Mouse (Mus musculus): ENCODE measurements around the gene Aco2. TPM values are rescaled to one million over a fixed set of nuclear protein-coding genes. Genes with fewer than 3 reads are reported as not detected.

Gene Aco2
- total and polyA plus RNA-seq, 2 experiments = 127 to 170 TPM

DNA sequence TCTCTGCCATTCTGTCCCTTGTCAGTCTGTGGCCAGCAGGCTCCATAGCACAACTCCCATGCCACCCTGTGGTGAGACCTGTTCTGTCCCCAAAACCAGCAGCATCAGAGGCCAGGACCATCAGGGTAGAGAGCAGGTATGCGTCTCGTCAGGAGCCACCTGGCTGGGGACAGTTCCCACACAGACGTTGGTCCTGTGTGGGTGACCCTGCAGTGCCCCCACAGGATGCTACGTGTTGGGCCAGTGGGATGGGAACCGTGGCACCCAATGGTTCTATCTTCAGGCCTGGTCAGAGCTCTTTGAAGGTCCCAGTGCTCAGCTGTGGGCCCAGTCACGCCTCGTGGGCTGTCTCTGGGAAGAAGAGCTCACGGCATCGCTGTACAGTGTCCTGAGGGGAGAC is 79.0 kb downstream of the Aco2 start:
- no peak for DNase-seq (ENCODE audit: extremely low read depth, low read depth, low spot score)
- WGBS = 90% methylated on average over 9 of the region's 9 CpGs
- no peak overlapping the region for H3K27ac ChIP-seq (replicated peaks; ENCODE audit: insufficient read depth, low read depth, low read length)
- H3K9ac ChIP-seq (ENCODE audit: low read depth, low read length) = no peak overlapping the region
- TF ChIP-seq CTCF (IDR thresholded peaks at IDR 0.05; ENCODE audit: low read depth, low read length) = no peak
- TF ChIP-seq POLR2A (IDR thresholded peaks at IDR 0.05; ENCODE audit: extremely low read depth, insufficient read depth, low read length) = no peak
- no peaks in the 10 kb centered on the region for H3K4me1 ChIP-seq (ENCODE audit: control insufficient read depth, insufficient read depth, low read length)
- H3K27me3 ChIP-seq (ENCODE audit: control insufficient read depth, insufficient read depth, low read length) = no peaks in the 10 kb centered on the region
- no peaks in the 10 kb centered on the region for H3K36me3 ChIP-seq (ENCODE audit: control insufficient read depth, insufficient read depth, low read length)
- H3K4me3 ChIP-seq (ENCODE audit: insufficient read depth, low read depth, low read length) = no peak overlapping the region
- no peaks in the 10 kb centered on the region for H3K79me2 ChIP-seq (ENCODE audit: control insufficient read depth, insufficient read depth, low read length)

DNA sequence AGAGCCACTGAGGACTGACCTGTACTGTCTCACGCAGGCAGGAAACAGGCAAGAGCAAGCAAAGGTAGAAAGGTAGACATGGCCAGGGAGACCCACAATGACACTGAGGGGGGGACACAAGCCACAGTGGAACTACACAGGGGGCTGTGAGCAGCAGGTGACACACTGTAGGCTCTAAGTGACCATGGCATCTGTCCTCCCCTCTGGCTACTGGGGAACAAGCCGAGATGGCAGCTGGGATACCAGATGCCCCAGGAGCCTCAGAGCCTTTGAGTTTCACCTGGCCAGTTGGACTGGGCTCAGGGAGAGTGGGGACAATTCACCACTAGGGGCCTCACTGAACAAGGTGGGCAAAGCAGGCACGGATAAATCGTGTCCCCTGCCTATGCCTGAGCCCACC is 80.2 kb downstream of the Aco2 start:
- H3K27ac ChIP-seq (replicated peaks; ENCODE audit: insufficient read depth, low read depth, low read length) = no peak overlapping the region
- H3K4me1 ChIP-seq (ENCODE audit: control insufficient read depth, insufficient read depth, low read length) = no peaks in the 10 kb centered on the region
- no peak for DNase-seq (ENCODE audit: extremely low read depth, low read depth, low spot score)
- no peak overlapping the region for H3K9ac ChIP-seq (ENCODE audit: low read depth, low read length)
- 91% methylated on average over 4 of the region's 4 CpGs for WGBS
- H3K27me3 ChIP-seq (ENCODE audit: control insufficient read depth, insufficient read depth, low read length) = no peaks in the 10 kb centered on the region
- no peaks in the 10 kb centered on the region for H3K79me2 ChIP-seq (ENCODE audit: control insufficient read depth, insufficient read depth, low read length)
- H3K4me3 ChIP-seq (ENCODE audit: insufficient read depth, low read depth, low read length) = no peak overlapping the region
- no peaks in the 10 kb centered on the region for H3K36me3 ChIP-seq (ENCODE audit: control insufficient read depth, insufficient read depth, low read length)
- no peak for TF ChIP-seq POLR2A (IDR thresholded peaks at IDR 0.05; ENCODE audit: extremely low read depth, insufficient read depth, low read length)

DNA sequence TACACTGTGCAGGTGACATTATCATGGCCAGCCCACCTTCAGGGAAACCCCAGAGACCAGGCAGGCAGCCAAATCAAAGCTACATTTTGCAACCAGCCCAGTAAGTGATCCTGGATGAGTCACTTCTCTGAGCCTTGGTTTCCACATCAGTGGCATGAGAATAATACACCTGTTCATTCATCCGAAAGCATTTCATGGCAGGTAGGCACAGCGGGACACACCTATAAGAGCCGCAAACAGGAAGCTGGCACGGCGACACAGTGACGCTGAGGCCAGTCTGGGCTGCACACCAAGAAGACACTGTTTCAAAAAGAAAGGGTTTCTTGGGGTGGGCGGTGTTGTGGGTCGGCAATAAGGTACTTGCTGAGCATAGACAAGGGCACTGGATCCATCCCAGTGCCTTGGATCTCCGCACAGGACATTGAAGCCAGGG is 82.1 kb downstream of the Aco2 start:
- 95% methylated on average over 9 of the region's 9 CpGs for WGBS
- no peaks in the 10 kb centered on the region for H3K36me3 ChIP-seq (ENCODE audit: control insufficient read depth, insufficient read depth, low read length)
- H3K4me1 ChIP-seq (ENCODE audit: control insufficient read depth, insufficient read depth, low read length) = no peaks in the 10 kb centered on the region
- TF ChIP-seq POLR2A (IDR thresholded peaks at IDR 0.05; ENCODE audit: extremely low read depth, insufficient read depth, low read length) (no peak), CTCF (IDR thresholded peaks at IDR 0.05; ENCODE audit: low read depth, low read length) (no peak)
- no peak for DNase-seq (ENCODE audit: extremely low read depth, low read depth, low spot score)
- no peaks in the 10 kb centered on the region for H3K27me3 ChIP-seq (ENCODE audit: control insufficient read depth, insufficient read depth, low read length)
- no peaks in the 10 kb centered on the region for H3K79me2 ChIP-seq (ENCODE audit: control insufficient read depth, insufficient read depth, low read length)
- H3K27ac ChIP-seq (replicated peaks; ENCODE audit: insufficient read depth, low read depth, low read length) = no peak overlapping the region
- H3K9ac ChIP-seq (ENCODE audit: low read depth, low read length) = no peak overlapping the region
- no peak overlapping the region for H3K4me3 ChIP-seq (ENCODE audit: insufficient read depth, low read depth, low read length)

DNA sequence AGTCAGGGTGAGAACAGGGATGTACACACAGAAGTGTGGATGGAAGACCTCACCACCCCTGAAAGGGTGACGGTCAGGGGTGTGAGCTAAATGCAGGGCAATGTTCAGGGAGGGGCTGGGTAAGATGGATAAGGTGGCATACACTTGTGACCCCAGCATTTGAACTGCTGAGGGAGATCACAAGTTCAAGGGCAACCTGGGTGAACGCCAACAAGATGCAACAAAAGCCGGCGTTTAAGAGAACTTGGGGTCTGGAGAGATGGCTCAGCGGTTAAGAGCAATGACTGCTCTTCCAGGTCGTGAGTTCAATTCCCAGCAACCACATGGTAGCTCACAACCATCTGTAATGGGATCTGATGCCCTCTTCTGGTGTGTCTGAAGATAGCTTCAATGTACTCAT is 82.6 kb downstream of the Aco2 start:
- H3K36me3 ChIP-seq (ENCODE audit: control insufficient read depth, insufficient read depth, low read length) = no peaks in the 10 kb centered on the region
- DNase-seq (ENCODE audit: extremely low read depth, low read depth, low spot score) = no peak
- WGBS = 92% methylated on average over 6 of the region's 6 CpGs

DNA sequence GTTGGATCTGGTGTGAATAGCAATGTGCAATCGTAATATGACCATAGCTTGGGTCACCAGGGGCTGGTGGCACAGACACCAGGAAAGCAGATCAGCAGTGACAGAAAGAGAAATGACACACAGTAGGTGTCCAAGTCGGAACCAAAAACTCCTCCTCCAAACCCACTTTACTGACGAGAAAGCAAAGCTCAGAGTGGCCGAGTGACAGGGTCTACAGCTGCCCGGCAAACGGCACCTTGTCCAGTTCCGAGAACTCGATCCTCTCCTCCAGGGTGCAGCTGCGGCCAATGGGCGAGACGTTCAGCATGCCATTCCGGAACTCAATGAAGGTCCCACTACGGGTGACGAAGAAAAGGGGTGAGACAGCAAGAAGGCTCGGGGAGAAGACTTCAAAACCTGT is 83.3 kb downstream of the Aco2 start:
- no peak overlapping the region for H3K4me3 ChIP-seq (ENCODE audit: insufficient read depth, low read depth, low read length)
- H3K9ac ChIP-seq (ENCODE audit: low read depth, low read length) = no peak overlapping the region
- TF ChIP-seq CTCF (IDR thresholded peaks at IDR 0.05; ENCODE audit: low read depth, low read length) (no peak), POLR2A (IDR thresholded peaks at IDR 0.05; ENCODE audit: extremely low read depth, insufficient read depth, low read length) (no peak)
- H3K27ac ChIP-seq (replicated peaks; ENCODE audit: insufficient read depth, low read depth, low read length) = no peak overlapping the region
- H3K4me1 ChIP-seq (ENCODE audit: control insufficient read depth, insufficient read depth, low read length) = 0 out of 2 replicates have a peak, but pooled peaks cover 2% of the 10 kb centered on the region
- WGBS = 94% methylated on average over 15 of the region's 15 CpGs
- DNase-seq (ENCODE audit: extremely low read depth, low read depth, low spot score) = no peak
- no peaks in the 10 kb centered on the region for H3K36me3 ChIP-seq (ENCODE audit: control insufficient read depth, insufficient read depth, low read length)
- H3K27me3 ChIP-seq (ENCODE audit: control insufficient read depth, insufficient read depth, low read length) = no peaks in the 10 kb centered on the region
- no peaks in the 10 kb centered on the region for H3K79me2 ChIP-seq (ENCODE audit: control insufficient read depth, insufficient read depth, low read length)

More for the DNA sequence above, 82.6 kb downstream of the Aco2 start:
- TF ChIP-seq CTCF (IDR thresholded peaks at IDR 0.05; ENCODE audit: low read depth, low read length) (no peak), POLR2A (IDR thresholded peaks at IDR 0.05; ENCODE audit: extremely low read depth, insufficient read depth, low read length) (no peak)
- Histone ChIP-seq H3K4me3 (ENCODE audit: insufficient read depth, low read depth, low read length) (no peak overlapping the region), H3K79me2 (ENCODE audit: control insufficient read depth, insufficient read depth, low read length) (no peaks in the 10 kb centered on the region), H3K9ac (ENCODE audit: low read depth, low read length) (no peak overlapping the region), H3K4me1 (ENCODE audit: control insufficient read depth, insufficient read depth, low read length) (no peaks in the 10 kb centered on the region), H3K27me3 (ENCODE audit: control insufficient read depth, insufficient read depth, low read length) (no peaks in the 10 kb centered on the region), H3K27ac (replicated peaks; ENCODE audit: insufficient read depth, low read depth, low read length) (no peak overlapping the region)

DNA sequence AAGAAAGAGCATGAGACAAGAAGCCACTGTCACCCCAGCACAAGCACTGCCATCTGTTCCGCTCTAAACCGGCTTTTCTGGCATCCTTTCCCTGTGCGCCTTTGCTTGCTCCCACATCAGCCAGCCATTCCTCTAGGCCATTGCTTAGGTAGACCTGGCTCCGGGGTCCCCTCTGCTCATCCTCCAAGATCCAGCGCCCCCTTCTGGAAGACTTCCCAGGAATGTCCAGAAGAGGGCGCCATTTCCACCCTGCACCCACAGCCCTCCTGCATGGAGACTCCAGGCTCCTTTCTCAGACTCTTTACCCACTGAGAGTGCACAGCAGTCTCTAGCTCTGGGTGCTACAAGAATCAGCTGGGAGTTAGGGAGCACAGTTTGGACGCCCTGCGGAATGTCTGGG is 84.3 kb downstream of the Aco2 start:
- no peaks in the 10 kb centered on the region for H3K27me3 ChIP-seq (ENCODE audit: control insufficient read depth, insufficient read depth, low read length)
- H3K79me2 ChIP-seq (ENCODE audit: control insufficient read depth, insufficient read depth, low read length) = no peaks in the 10 kb centered on the region
- H3K36me3 ChIP-seq (ENCODE audit: control insufficient read depth, insufficient read depth, low read length) = no peaks in the 10 kb centered on the region
- no peak overlapping the region for H3K27ac ChIP-seq (replicated peaks; ENCODE audit: insufficient read depth, low read depth, low read length)
- H3K4me1 ChIP-seq (ENCODE audit: control insufficient read depth, insufficient read depth, low read length) = 0 out of 2 replicates have a peak, but pooled peaks cover 4% of the 10 kb centered on the region
- H3K9ac ChIP-seq (ENCODE audit: low read depth, low read length) = no peak overlapping the region
- no peak for DNase-seq (ENCODE audit: extremely low read depth, low read depth, low spot score)
- TF ChIP-seq POLR2A (IDR thresholded peaks at IDR 0.05; ENCODE audit: extremely low read depth, insufficient read depth, low read length) (no peak), CTCF (IDR thresholded peaks at IDR 0.05; ENCODE audit: low read depth, low read length) (peak; percentile 85)
- WGBS = 71% methylated on average over 8 of the region's 8 CpGs
- no peak overlapping the region for H3K4me3 ChIP-seq (ENCODE audit: insufficient read depth, low read depth, low read length)
